Mouse (Mus musculus) urinary bladder, adult 2 months (tissue): Measurements from ENCODE around the gene Nckap1. TPM values are rescaled to one million over a fixed set of nuclear protein-coding genes. Genes with fewer than 3 reads are reported as not detected.

Source experiments
- polyA plus RNA-seq: library from polyadenylated mRNA; depleted of rRNA; stranded (reverse); fragments of >200 nt; gene quantifications from 2 replicates; pipeline ENCODE4 v1.2.3, GENCODE M21; 2012; rRNA removed

The Nckap1 gene
- polyA plus RNA-seq, 1 experiment: 96.9 TPM

Other genes with a start within 250 kb of the Nckap1 start
- 4.6 and 5.6 TPM in 2 replicates for gene Frzb, start 133.8 kb downstream of the Nckap1 start, polyA plus RNA-seq
- gene Dusp19, start 35.7 kb upstream of the Nckap1 start, polyA plus RNA-seq: 10.0 and 10.3 TPM in 2 replicates
- gene Nup35, start 35.9 kb upstream of the Nckap1 start, polyA plus RNA-seq: 17.4 and 21.9 TPM in 2 replicates